Mouse (Mus musculus) embryonic fibroblast, embryonic 13.5 days (primary cell): ENCODE results near the gene Dner.

Experiments
- CTCF ChIP-seq: IDR thresholded peaks from 2 replicates; pipeline ENCODE4 v1.5.1; 2011; ENCODE audit warnings: mild to moderate bottlenecking, control low read depth, low read length, moderate library complexity, borderline replicate concordance; ENCODE audit not compliant: insufficient read depth
- POLR2A ChIP-seq: IDR thresholded peaks from 2 replicates; pipeline ENCODE4 v1.6.1; 2011; ENCODE audit warnings: low read depth, mild to moderate bottlenecking, control low read depth, low read length, moderate library complexity

GRCm38 (mm10) chr1:84646781-84647180, 49.2 kb downstream of the Dner start:
- TF ChIP-seq CTCF (no peak), POLR2A (no peak)
